Mouse (Mus musculus): ENCODE measurements around the gene Zfp964. TPM values are rescaled to one million over a fixed set of nuclear protein-coding genes. Genes with fewer than 3 reads are reported as not detected.
"Not testable (repeated sequence)": the region's sequence is repeated elsewhere in the genome, so short reads cannot be mapped to it uniquely, and the experiment has no call there.

Zfp964 gene
- total and polyA plus RNA-seq, 3 experiments = 0.62 to 1.3 (median 1.1) TPM

DNA sequence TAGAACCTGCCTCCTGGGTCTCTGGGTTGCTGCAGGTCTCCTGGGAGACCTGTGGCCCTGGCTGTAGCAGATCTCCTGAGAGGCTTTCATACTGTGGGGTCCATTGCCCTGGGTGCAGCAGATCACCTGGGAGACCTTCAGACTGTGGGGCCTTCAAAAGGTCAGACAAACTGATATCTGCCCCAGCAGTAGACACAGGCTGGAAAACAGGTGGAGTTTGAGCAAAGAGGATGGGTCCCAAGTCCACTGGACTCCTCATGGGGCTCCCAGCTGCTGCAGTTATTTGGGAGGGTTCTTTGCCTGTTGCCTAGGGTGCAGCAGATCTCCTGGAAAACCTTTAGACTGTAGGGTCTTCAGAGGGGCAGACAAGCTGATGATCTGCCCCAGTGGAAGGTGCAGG is 7.0 kb downstream of the Zfp964 start:
- H3K27ac ChIP-seq = no peak overlapping the region
- intact Hi-C loops (cut with DNase I) = no loop called here
- no peaks in the 10 kb centered on the region for H3K36me3 ChIP-seq (ENCODE audit: control insufficient read depth, insufficient read depth, low read length)
- TF ChIP-seq CTCF (IDR thresholded peaks at IDR 0.05) (no peak), POLR2A (IDR thresholded peaks at IDR 0.05; ENCODE audit: insufficient read depth, low read depth, low read length) (no peak), EP300 (IDR thresholded peaks at IDR 0.05; ENCODE audit: insufficient read depth, low read depth, low read length) (no peak)
- H3K9ac ChIP-seq (ENCODE audit: low read depth, low read length) = no peak overlapping the region
- no peaks in the 10 kb centered on the region for H3K27me3 ChIP-seq (ENCODE audit: control insufficient read depth, insufficient read depth, low read length)
- no peaks in the 10 kb centered on the region for H3K79me2 ChIP-seq (replicated peaks; ENCODE audit: control insufficient read depth, insufficient read depth, low read length)
- no peaks in the 10 kb centered on the region for H3K4me1 ChIP-seq (ENCODE audit: control insufficient read depth, insufficient read depth, low read length)
- no peak overlapping the region for H3K4me3 ChIP-seq
- DNase-seq = no peak

GRCm38 (mm10) chr8:69665051-69665450 is 10.8 kb downstream of the Zfp964 start:
- H3K36me3 ChIP-seq (ENCODE audit: control insufficient read depth, insufficient read depth, low read length); H3K9ac ChIP-seq (ENCODE audit: low read depth, low read length); H3K79me2 ChIP-seq (replicated peaks; ENCODE audit: control insufficient read depth, insufficient read depth, low read length); H3K27me3 ChIP-seq (ENCODE audit: control insufficient read depth, insufficient read depth, low read length); H3K4me1 ChIP-seq (ENCODE audit: control insufficient read depth, insufficient read depth, low read length); intact Hi-C loops (cut with DNase I); H3K4me3 ChIP-seq; DNase-seq; H3K27ac ChIP-seq: not testable (repeated sequence)
- WGBS = 80% methylated on average over 2 of the region's 2 CpGs

DNA sequence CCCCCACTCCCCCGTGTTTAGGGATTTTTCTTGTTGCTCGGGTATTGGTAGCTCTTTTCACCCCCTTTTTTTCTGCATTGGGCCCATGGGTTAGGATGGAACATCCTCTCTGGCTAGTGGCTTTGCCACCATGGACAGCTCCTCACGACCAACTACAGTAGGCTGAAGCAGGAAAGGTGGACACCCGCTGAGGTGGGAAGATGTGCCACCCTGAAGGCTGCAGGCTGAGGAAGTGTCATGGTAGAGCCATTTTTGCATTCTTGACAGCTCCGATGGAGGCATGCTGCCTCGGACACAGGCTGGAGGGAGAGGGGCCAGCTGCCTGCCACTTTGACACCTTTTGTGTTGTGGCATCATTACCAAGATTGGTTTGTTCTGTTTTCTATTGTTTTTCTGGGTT is 47.5 kb downstream of the Zfp964 start:
- intact Hi-C loops (cut with DNase I) = no loop called here
- H3K79me2 ChIP-seq (replicated peaks; ENCODE audit: control insufficient read depth, insufficient read depth, low read length) = no peaks in the 10 kb centered on the region
- no peak for DNase-seq
- no peaks in the 10 kb centered on the region for H3K4me1 ChIP-seq (ENCODE audit: control insufficient read depth, insufficient read depth, low read length)
- no peak overlapping the region for H3K4me3 ChIP-seq
- H3K27me3 ChIP-seq (ENCODE audit: control insufficient read depth, insufficient read depth, low read length) = no peaks in the 10 kb centered on the region
- 72% methylated on average over 6 of the region's 6 CpGs for WGBS
- H3K36me3 ChIP-seq (ENCODE audit: control insufficient read depth, insufficient read depth, low read length) = peaks cover 11% of the 10 kb centered on the region
- TF ChIP-seq CTCF (IDR thresholded peaks at IDR 0.05) (no peak), POLR2A (IDR thresholded peaks at IDR 0.05; ENCODE audit: insufficient read depth, low read depth, low read length) (no peak), EP300 (IDR thresholded peaks at IDR 0.05; ENCODE audit: insufficient read depth, low read depth, low read length) (no peak)
- H3K27ac ChIP-seq = no peak overlapping the region
- no peak overlapping the region for H3K9ac ChIP-seq (ENCODE audit: low read depth, low read length)

- DNase-seq; H3K4me3 ChIP-seq; H3K27me3 ChIP-seq (ENCODE audit: control insufficient read depth, insufficient read depth, low read length); H3K9ac ChIP-seq (ENCODE audit: low read depth, low read length); H3K79me2 ChIP-seq (replicated peaks; ENCODE audit: control insufficient read depth, insufficient read depth, low read length); H3K4me1 ChIP-seq (ENCODE audit: control insufficient read depth, insufficient read depth, low read length); H3K27ac ChIP-seq: not testable (repeated sequence)
- WGBS = 97% methylated on average over 10 of the region's 10 CpGs
- H3K36me3 ChIP-seq (ENCODE audit: control insufficient read depth, insufficient read depth, low read length) = peaks cover 32% of the 10 kb centered on the region
- intact Hi-C loops (cut with DNase I) = loop anchor here (10.0 kb wide), 1 partner anchor 64 kb away; the partner anchor contains the start of gene Gm20422
Observed at GRCm38 (mm10) chr8:69710624-69711023, 56.3 kb downstream of the Zfp964 start, which contains the start of gene Zfp869. Zfp869 (minus strand) TSS chr8:69710724.

DNA sequence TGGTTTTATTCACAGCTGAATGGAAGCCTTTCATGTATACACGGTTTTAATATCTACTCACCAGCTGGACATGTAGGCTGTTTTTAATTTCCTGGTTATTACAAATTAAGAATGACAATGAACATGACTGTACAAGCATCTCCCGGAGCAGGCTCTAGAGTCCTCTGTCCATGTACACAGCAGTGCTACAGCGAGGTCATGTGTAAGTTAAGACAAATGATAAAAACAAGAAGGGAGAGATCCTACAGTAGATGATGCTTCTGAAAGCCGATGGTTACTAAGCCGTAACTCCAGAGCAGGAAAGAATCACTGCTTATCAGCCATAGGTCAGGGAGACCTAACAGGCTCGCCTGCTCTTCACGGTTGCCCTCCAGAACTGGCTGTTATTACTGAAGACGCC is 59.2 kb downstream of the Zfp964 start:
- Histone ChIP-seq H3K4me3 (no peak overlapping the region), H3K4me1 (ENCODE audit: control insufficient read depth, insufficient read depth, low read length) (peaks cover 6% of the 10 kb centered on the region), H3K27me3 (ENCODE audit: control insufficient read depth, insufficient read depth, low read length) (no peaks in the 10 kb centered on the region), H3K27ac (no peak overlapping the region), H3K79me2 (replicated peaks; ENCODE audit: control insufficient read depth, insufficient read depth, low read length) (peaks cover 8% of the 10 kb centered on the region), H3K36me3 (ENCODE audit: control insufficient read depth, insufficient read depth, low read length) (peaks cover 19% of the 10 kb centered on the region), H3K9ac (ENCODE audit: low read depth, low read length) (no peak overlapping the region)
- intact Hi-C loops (cut with DNase I) = loop anchor here (10.0 kb wide), 1 partner anchor 61 kb away; the partner anchor contains the start of gene Gm20422
- no peak for DNase-seq
- TF ChIP-seq POLR2A (IDR thresholded peaks at IDR 0.05; ENCODE audit: insufficient read depth, low read depth, low read length) = no peak
- no peak for TF ChIP-seq CTCF (IDR thresholded peaks at IDR 0.05)
- TF ChIP-seq EP300 (IDR thresholded peaks at IDR 0.05; ENCODE audit: insufficient read depth, low read depth, low read length) = no peak
- 67% methylated on average over 8 of the region's 8 CpGs for WGBS

DNA sequence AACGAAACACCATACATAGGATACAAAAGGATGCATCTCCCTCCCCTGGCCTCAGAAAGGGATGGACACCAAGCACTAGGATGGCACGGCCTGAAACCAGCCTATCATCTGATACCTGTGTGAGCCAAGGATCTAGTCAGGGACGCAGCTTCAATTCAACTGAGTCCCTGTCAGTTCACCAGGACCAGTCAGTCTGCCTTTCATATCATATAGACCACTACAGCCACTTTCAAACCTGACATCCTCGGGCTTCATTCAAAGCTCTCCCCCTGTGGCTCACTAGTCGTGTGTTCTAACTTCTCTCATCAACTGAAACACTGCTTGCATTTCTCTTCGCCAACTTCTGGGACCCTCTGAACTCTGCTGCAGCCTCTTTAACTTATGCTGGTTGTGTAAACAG is 61.1 kb downstream of the Zfp964 start:
- DNase-seq = no peak
- intact Hi-C loops (cut with DNase I) = loop anchor here (2.0 to 10.0 kb wide), 4 partner anchors 59 to 187 kb away; partner anchors contain the start of genes Atp13a1, Gm20422, Ndufa13 and Tssk6
- peak overlapping the region; percentile 76 for H3K4me3 ChIP-seq
- peak overlapping the region; percentile 1 for H3K9ac ChIP-seq (ENCODE audit: low read depth, low read length)
- no peak overlapping the region for H3K27ac ChIP-seq
- H3K36me3 ChIP-seq (ENCODE audit: control insufficient read depth, insufficient read depth, low read length) = peaks cover 11% of the 10 kb centered on the region
- TF ChIP-seq POLR2A (IDR thresholded peaks at IDR 0.05; ENCODE audit: insufficient read depth, low read depth, low read length) (no peak), CTCF (IDR thresholded peaks at IDR 0.05) (no peak), EP300 (IDR thresholded peaks at IDR 0.05; ENCODE audit: insufficient read depth, low read depth, low read length) (no peak)
- no peaks in the 10 kb centered on the region for H3K27me3 ChIP-seq (ENCODE audit: control insufficient read depth, insufficient read depth, low read length)
- H3K4me1 ChIP-seq (ENCODE audit: control insufficient read depth, insufficient read depth, low read length) = peaks cover 6% of the 10 kb centered on the region
- WGBS = 68% methylated on average over 6 of the region's 6 CpGs
- peaks cover 8% of the 10 kb centered on the region for H3K79me2 ChIP-seq (replicated peaks; ENCODE audit: control insufficient read depth, insufficient read depth, low read length)

Other genes starting within 250 kb of the Zfp964 start
- under 1 TPM in 1 of 2 experiments, not detected in 1; 0.09 TPM for gene Gm9495, start 200.9 kb upstream of the Zfp964 start, total RNA-seq (2021)
- gene Gm9495, start 200.9 kb upstream of the Zfp964 start, polyA plus RNA-seq (2012; rRNA removed) = 0.06 and 0.10 TPM in 2 replicates
- not detected for gene Gm7697, start 131.5 kb upstream of the Zfp964 start, total RNA-seq (2021)
- not detected in 2 replicates for gene Gm7697, start 131.5 kb upstream of the Zfp964 start, polyA plus RNA-seq (2012; rRNA removed)
- gene Zfp868, start 28.9 kb upstream of the Zfp964 start, total RNA-seq (2021) = 1 to 10 TPM; 5.5 to 7.3 TPM
- 2.2 and 7.5 TPM in 2 replicates for gene Zfp868, start 28.9 kb upstream of the Zfp964 start, polyA plus RNA-seq (2012; rRNA removed)
- gene Zfp869, start 56.2 kb downstream of the Zfp964 start, total RNA-seq (2021) = 10 to 100 TPM; 14.6 to 15.7 TPM
- 3.0 and 6.1 TPM in 2 replicates for gene Zfp869, start 56.2 kb downstream of the Zfp964 start, polyA plus RNA-seq (2012; rRNA removed)
- 1 to 10 TPM; 2.5 to 2.7 TPM for gene Zfp963, start 95.5 kb downstream of the Zfp964 start, total RNA-seq (2021)
- gene Zfp963, start 95.5 kb downstream of the Zfp964 start, polyA plus RNA-seq (2012; rRNA removed) = 1.7 and 3.8 TPM in 2 replicates
- 1 to 10 TPM in 1 of 2 experiments, under 1 TPM in 1; 0.47 to 2.1 TPM for gene Gm20422, start 120.4 kb downstream of the Zfp964 start, total RNA-seq (2021)
- gene Gm20422, start 120.4 kb downstream of the Zfp964 start, polyA plus RNA-seq (2012; rRNA removed) = 0.64 TPM in 1 of 2 replicates, not detected in the other
- 10 to 100 TPM; 12.9 to 14.7 TPM for gene Atp13a1, start 136.7 kb downstream of the Zfp964 start, total RNA-seq (2021)
- 25.7 and 26.5 TPM in 2 replicates for gene Atp13a1, start 136.7 kb downstream of the Zfp964 start, polyA plus RNA-seq (2012; rRNA removed)
- gene Zfp866, start 136.7 kb downstream of the Zfp964 start, total RNA-seq (2021) = 10 to 100 TPM; 15.6 to 16.1 TPM
- 8.5 and 16.0 TPM in 2 replicates for gene Zfp866, start 136.7 kb downstream of the Zfp964 start, polyA plus RNA-seq (2012; rRNA removed)
- gene Gmip, start 154.2 kb downstream of the Zfp964 start, total RNA-seq (2021) = 1 to 10 TPM; 4.6 to 4.8 TPM
- 6.6 and 10.9 TPM in 2 replicates for gene Gmip, start 154.2 kb downstream of the Zfp964 start, polyA plus RNA-seq (2012; rRNA removed)
- under 1 TPM; 0.18 to 0.25 TPM for gene Lpar2, start 167.9 kb downstream of the Zfp964 start, total RNA-seq (2021)
- gene Lpar2, start 167.9 kb downstream of the Zfp964 start, polyA plus RNA-seq (2012; rRNA removed) = 0.32 and 0.53 TPM in 2 replicates
- gene Pbx4, start 178.0 kb downstream of the Zfp964 start, total RNA-seq (2021) = under 1 TPM; 0.23 to 0.37 TPM
- gene Pbx4, start 178.0 kb downstream of the Zfp964 start, polyA plus RNA-seq (2012; rRNA removed) = 0.61 and 0.68 TPM in 2 replicates
- gene Cilp2, start 233.2 kb downstream of the Zfp964 start, total RNA-seq (2021) = 1 to 10 TPM; 1.5 to 1.9 TPM
- gene Cilp2, start 233.2 kb downstream of the Zfp964 start, polyA plus RNA-seq (2012; rRNA removed) = 11.2 and 16.8 TPM in 2 replicates
- gene Tssk6, start 247.7 kb downstream of the Zfp964 start, total RNA-seq (2021) = under 1 TPM; 0.16 to 0.23 TPM
- 0.23 and 0.49 TPM in 2 replicates for gene Tssk6, start 247.7 kb downstream of the Zfp964 start, polyA plus RNA-seq (2012; rRNA removed)
- 100 to 1,000 TPM; 417 to 492 TPM for gene Ndufa13, start 248.1 kb downstream of the Zfp964 start, total RNA-seq (2021)
- gene Ndufa13, start 248.1 kb downstream of the Zfp964 start, polyA plus RNA-seq (2012; rRNA removed) = 443 and 488 TPM in 2 replicates
- 10 to 100 TPM; 13.3 to 16.8 TPM for gene Yjefn3, start 248.2 kb downstream of the Zfp964 start, total RNA-seq (2021)
- 11.5 and 14.2 TPM in 2 replicates for gene Yjefn3, start 248.2 kb downstream of the Zfp964 start, polyA plus RNA-seq (2012; rRNA removed)